Mouse (Mus musculus): Measurements from ENCODE around the gene Selenot.
A peak's percentile ranks its signal among the peaks of the same experiment; 100 is the strongest.

Gene Selenot

GRCm38 (mm10) chr3:58593623-58594022 is 17.2 kb downstream of the Selenot start:
- Histone ChIP-seq H3K36me3 (ENCODE audit: control insufficient read depth, insufficient read depth, low read length, poor library complexity, severe bottlenecking) (peaks cover 6% of the 10 kb centered on the region), H3K27me3 (ENCODE audit: control insufficient read depth, insufficient read depth, low read length, poor library complexity, severe bottlenecking) (no peaks in the 10 kb centered on the region)
- DNase-seq (ENCODE audit: low read depth, low spot score) = peak; percentile 9

- DNase-seq (ENCODE audit: low read depth, low spot score) = no peak
Measured at GRCm38 (mm10) chr3:58608506-58608905, 32.1 kb downstream of the Selenot start.

GRCm38 (mm10) chr3:58609985-58610384 is 33.5 kb downstream of the Selenot start:
- no peaks in the 10 kb centered on the region for H3K36me3 ChIP-seq (ENCODE audit: control insufficient read depth, insufficient read depth, low read length, poor library complexity, severe bottlenecking)
- H3K27me3 ChIP-seq (ENCODE audit: control insufficient read depth, insufficient read depth, low read length, poor library complexity, severe bottlenecking) = no peaks in the 10 kb centered on the region
- no peak for DNase-seq (ENCODE audit: low read depth, low spot score)

More at GRCm38 (mm10) chr3:58608506-58608905, 32.1 kb downstream of the Selenot start:
- H3K36me3 ChIP-seq (ENCODE audit: control insufficient read depth, insufficient read depth, low read length, poor library complexity, severe bottlenecking) = no peaks in the 10 kb centered on the region
- H3K27me3 ChIP-seq (ENCODE audit: control insufficient read depth, insufficient read depth, low read length, poor library complexity, severe bottlenecking) = no peaks in the 10 kb centered on the region

GRCm38 (mm10) chr3:58621066-58621465 is 44.6 kb downstream of the Selenot start:
- Histone ChIP-seq H3K27me3 (ENCODE audit: control insufficient read depth, insufficient read depth, low read length, poor library complexity, severe bottlenecking) (no peaks in the 10 kb centered on the region), H3K36me3 (ENCODE audit: control insufficient read depth, insufficient read depth, low read length, poor library complexity, severe bottlenecking) (no peaks in the 10 kb centered on the region)
- no peak for DNase-seq (ENCODE audit: low read depth, low spot score)

- Histone ChIP-seq H3K36me3 (ENCODE audit: control insufficient read depth, insufficient read depth, low read length, poor library complexity, severe bottlenecking) (no peaks in the 10 kb centered on the region), H3K27me3 (ENCODE audit: control insufficient read depth, insufficient read depth, low read length, poor library complexity, severe bottlenecking) (no peaks in the 10 kb centered on the region)
- DNase-seq (ENCODE audit: low read depth, low spot score) = no peak
Measured at GRCm38 (mm10) chr3:58622665-58623394, 46.4 kb downstream of the Selenot start.

DNA sequence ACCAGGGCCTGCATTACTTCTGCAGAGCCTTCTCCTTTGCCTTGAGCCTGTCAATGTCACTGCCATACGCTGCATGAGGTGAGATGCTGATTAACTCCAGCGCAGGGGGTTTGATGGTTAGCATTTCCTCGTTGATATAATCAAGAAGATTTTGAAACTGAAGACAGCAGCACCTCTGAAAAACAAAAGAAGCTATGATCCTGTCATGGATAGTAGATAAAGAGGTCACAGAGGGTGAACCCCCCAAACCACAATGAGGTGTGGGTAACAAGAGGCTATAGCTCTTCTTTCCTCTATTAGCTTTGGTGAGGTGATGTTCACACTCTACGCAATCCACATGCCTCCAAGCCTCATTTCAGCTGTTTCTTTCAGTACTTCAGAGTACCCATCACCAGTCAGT is 48.5 kb downstream of the Selenot start:
- Histone ChIP-seq H3K36me3 (ENCODE audit: control insufficient read depth, insufficient read depth, low read length, poor library complexity, severe bottlenecking) (no peaks in the 10 kb centered on the region), H3K27me3 (ENCODE audit: control insufficient read depth, insufficient read depth, low read length, poor library complexity, severe bottlenecking) (no peaks in the 10 kb centered on the region)
- DNase-seq (ENCODE audit: low read depth, low spot score) = no peak

DNA sequence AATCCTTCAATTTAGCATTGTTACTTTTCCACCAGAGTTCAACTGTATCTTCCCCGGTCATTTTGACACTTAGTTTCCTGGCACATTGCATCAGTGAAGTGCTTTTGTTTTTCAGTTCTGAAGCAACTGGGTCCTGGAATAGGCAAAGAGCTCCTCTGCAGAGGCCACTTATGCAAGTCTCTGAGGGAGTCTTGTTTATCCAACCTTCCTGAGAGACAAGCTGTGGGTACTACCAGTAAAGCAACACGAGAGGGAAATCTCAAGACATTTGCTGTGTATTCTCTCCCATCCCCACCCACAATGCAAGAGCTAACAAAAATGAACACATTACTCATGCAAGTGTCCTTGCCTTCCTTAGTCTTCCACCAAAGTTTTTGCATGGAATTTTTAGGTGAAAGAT is 55.3 kb downstream of the Selenot start:
- no peak for DNase-seq (ENCODE audit: low read depth, low spot score)
- Histone ChIP-seq H3K27me3 (ENCODE audit: control insufficient read depth, insufficient read depth, low read length, poor library complexity, severe bottlenecking) (no peaks in the 10 kb centered on the region), H3K36me3 (ENCODE audit: control insufficient read depth, insufficient read depth, low read length, poor library complexity, severe bottlenecking) (no peaks in the 10 kb centered on the region)

- H3K36me3 ChIP-seq (ENCODE audit: control insufficient read depth, insufficient read depth, low read length, poor library complexity, severe bottlenecking) = no peaks in the 10 kb centered on the region
- H3K27me3 ChIP-seq (ENCODE audit: control insufficient read depth, insufficient read depth, low read length, poor library complexity, severe bottlenecking) = no peaks in the 10 kb centered on the region
- DNase-seq (ENCODE audit: low read depth, low spot score) = peak; percentile 36
Measured at GRCm38 (mm10) chr3:58636406-58637295, 60.2 kb downstream of the Selenot start, which contains the start of gene Erich6. Erich6 (minus strand) TSS chr3:58637207.
